Mouse (Mus musculus): Measurements from ENCODE around the gene Otulin.

GRCm38 (mm10) chr15:27592620-27593320 lies 37.7 kb downstream of the Otulin start:
- TF ChIP-seq POLR2A (IDR thresholded peaks at IDR 0.05; ENCODE audit: borderline replicate concordance, extremely low read depth, low read depth, low read length): no peak
- TF ChIP-seq CTCF (IDR thresholded peaks at IDR 0.05; ENCODE audit: insufficient read depth, low read length): no peak

Data from lung, adult 2 months (tissue).